Mouse (Mus musculus) B cell, adult 62 days (primary cell): ENCODE measurements around the gene Rhox2a. TPM values are rescaled to one million over a fixed set of nuclear protein-coding genes. Genes with fewer than 3 reads are reported as not detected.

Experiments
- total RNA-seq: library from RNA; stranded (reverse); gene quantifications from 4 replicates; pipeline ENCODE4 v1.2.4, GENCODE M21; 2023

Rhox2a gene
- total RNA-seq: not detected in 4 replicates

GRCm38 (mm10) chrX:37244676-37245075, at the start of gene Rhox2a:
TSS of gene Rhox2a (plus strand) at chrX:37244976.

GRCm38 (mm10) chrX:37210941-37211340, 33.8 kb upstream of the Rhox2a start, which contains the start of gene Gm9:
TSS of gene Gm9 (minus strand) at chrX:37211041.

GRCm38 (mm10) chrX:37222158-37222557, 22.6 kb upstream of the Rhox2a start, which contains the start of gene Rhox1:
TSS of gene Rhox1 (minus strand) at chrX:37222258.

GRCm38 (mm10) chrX:37249619-37250018, 4.8 kb downstream of the Rhox2a start, which contains the start of gene Rhox3a:
TSS of gene Rhox3a (plus strand) at chrX:37249919.

GRCm38 (mm10) chrX:37265038-37265437, 20.3 kb downstream of the Rhox2a start, which contains the start of gene Rhox4a:
TSS of gene Rhox4a (plus strand) at chrX:37265338.

Other genes starting within 250 kb of the Rhox2a start
- gene Sowahd, start 196.1 kb upstream of the Rhox2a start, total RNA-seq: not detected in 4 replicates
- 1,288 to 1,425 TPM (median 1,387 TPM) in 4 replicates for gene Rpl39, start 159.6 kb upstream of the Rhox2a start, total RNA-seq
- 43.7 to 54.3 TPM (median 49.9 TPM) in 4 replicates for gene Upf3b, start 134.7 kb upstream of the Rhox2a start, total RNA-seq
- 14.2 to 18.0 TPM (median 16.2 TPM) in 4 replicates for gene Nkap, start 118.2 kb upstream of the Rhox2a start, total RNA-seq
- gene Akap14, start 76.1 kb upstream of the Rhox2a start, total RNA-seq: not detected in 4 replicates
- gene Ndufa1, start 53.8 kb upstream of the Rhox2a start, total RNA-seq: 73.3 to 99.4 TPM (median 92.4 TPM) in 4 replicates
- 1.8 to 2.2 TPM (median 2.0 TPM) in 4 replicates for gene Rnf113a1, start 53.7 kb upstream of the Rhox2a start, total RNA-seq
- gene Gm9, start 33.9 kb upstream of the Rhox2a start, total RNA-seq: not detected in 4 replicates
- gene Rhox1, start 22.7 kb upstream of the Rhox2a start, total RNA-seq: not detected in 4 replicates
- not detected in 4 replicates for gene Rhox3a, start 4.9 kb downstream of the Rhox2a start, total RNA-seq
- not detected in 4 replicates for gene Rhox4a, start 20.4 kb downstream of the Rhox2a start, total RNA-seq
- not detected in 4 replicates for gene Rhox3a2, start 135.1 kb downstream of the Rhox2a start, total RNA-seq
- gene Rhox4a2, start 145.9 kb downstream of the Rhox2a start, total RNA-seq: not detected in 4 replicates
- not detected in 4 replicates for gene Rhox2b, start 167.1 kb downstream of the Rhox2a start, total RNA-seq
- gene Rhox4b, start 187.5 kb downstream of the Rhox2a start, total RNA-seq: not detected in 4 replicates
- gene Rhox2c, start 208.7 kb downstream of the Rhox2a start, total RNA-seq: not detected in 4 replicates
- gene Rhox3c, start 213.6 kb downstream of the Rhox2a start, total RNA-seq: not detected in 4 replicates
- not detected in 4 replicates for gene Rhox4c, start 235.4 kb downstream of the Rhox2a start, total RNA-seq
- not detected in 4 replicates for gene Rhox2d, start 248.5 kb downstream of the Rhox2a start, total RNA-seq